Mouse (Mus musculus) ovary, adult 18-20 months (tissue): ENCODE measurements around the gene Rnf182.

ENCODE experiments used
- DNase-seq: peaks from one replicate; pipeline ENCODE4 v3.0.0; 2022; ENCODE audit warnings: low spot score, mixed read lengths

Rnf182 gene

DNA sequence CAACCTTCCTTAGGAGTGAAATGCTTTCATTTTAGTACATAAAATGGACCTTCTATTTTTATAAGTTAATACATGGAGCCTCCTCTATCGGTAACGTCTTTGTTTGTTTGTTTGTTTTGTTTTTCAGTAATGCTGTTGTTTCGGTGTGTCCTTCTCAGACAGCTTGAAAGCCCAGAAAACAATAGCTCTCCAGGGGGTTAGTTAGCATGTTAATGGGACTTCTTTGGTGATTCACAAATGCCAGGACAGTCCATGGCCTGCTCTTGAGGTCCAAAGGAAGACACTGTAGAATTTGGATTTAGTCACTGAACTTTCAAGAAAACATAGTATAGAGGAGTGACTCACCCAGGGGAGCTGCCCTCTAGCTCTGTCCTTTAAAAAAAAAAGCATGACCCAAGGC, 843 bp upstream of the Rnf182 start:
- DNase-seq: no peak

GRCm38 (mm10) chr13:43615194-43615576, 325 bp upstream of the Rnf182 start:
- DNase-seq: no peak

- DNase-seq: no peak
These were observed 1.0 kb downstream of the Rnf182 start for GRCm38 (mm10) chr13:43616551-43616950.

GRCm38 (mm10) chr13:43619550-43620175, 4.2 kb downstream of the Rnf182 start:
- no peak for DNase-seq

GRCm38 (mm10) chr13:43627922-43628321, 12.4 kb downstream of the Rnf182 start:
- no peak for DNase-seq

DNA sequence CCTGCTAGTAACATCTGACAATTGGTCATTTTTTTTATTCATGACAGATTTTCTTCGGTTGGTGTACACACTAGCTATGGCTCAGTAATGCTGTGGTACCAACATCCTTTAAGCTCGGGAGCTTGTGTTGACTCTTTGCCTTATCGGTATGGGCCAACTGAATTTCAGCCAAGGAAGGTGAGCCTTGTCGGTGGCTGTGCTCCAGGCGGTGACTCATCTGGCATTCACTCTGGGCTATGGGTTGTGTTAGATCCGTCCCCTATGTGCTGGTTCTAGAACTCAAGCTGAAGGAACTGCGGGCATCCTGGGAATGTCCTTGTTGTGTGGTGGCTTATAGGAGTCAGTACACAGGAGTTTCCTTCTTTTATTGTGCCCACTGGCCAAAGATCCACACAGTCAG, 14.3 kb downstream of the Rnf182 start:
- no peak for DNase-seq

- DNase-seq: no peak
These were observed 15.8 kb downstream of the Rnf182 start for GRCm38 (mm10) chr13:43631266-43631665.

DNA sequence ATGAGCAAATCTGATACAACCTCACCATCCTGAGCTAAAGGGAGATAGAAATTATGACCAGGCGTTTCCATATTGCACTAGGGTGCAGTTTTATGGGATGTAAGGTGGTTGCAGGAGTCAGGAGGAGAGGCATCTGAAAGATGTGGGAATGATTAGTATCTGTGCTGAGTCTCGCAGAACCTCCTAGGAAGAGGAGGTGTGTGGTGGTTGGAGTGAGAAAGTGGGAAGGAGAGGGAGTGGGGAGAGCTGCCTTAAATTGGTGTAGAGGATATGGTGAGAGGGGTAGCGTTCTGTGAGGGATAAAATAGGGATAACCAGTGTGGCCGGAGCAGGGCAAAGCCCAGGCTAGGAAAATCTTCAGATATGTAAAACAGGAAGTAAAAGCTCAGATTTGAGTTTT, 17.5 kb downstream of the Rnf182 start:
- no peak for DNase-seq

- no peak for DNase-seq
These were observed 22.2 kb downstream of the Rnf182 start for GRCm38 (mm10) chr13:43637720-43638119.

DNA sequence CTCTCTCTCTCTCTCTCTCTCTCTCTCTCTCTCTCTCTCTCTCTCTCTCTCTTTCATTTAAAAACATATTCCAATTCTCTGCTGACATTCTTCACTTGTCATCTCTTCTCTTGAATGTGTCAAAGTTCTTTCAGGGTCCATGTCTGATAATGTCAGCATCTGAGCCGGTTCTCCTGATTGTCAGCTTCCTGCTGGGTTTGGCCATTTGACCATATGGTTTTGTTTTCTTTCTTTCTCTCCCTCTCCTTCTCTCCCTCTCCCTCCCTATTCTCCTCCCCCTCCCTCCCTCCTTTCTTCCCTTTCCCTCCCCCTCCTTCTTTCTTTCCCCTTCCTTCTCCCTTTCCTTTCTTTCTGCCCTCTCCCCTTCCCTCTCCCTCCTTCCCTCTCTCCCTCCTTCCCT, 29.5 kb downstream of the Rnf182 start:
- no peak for DNase-seq

GRCm38 (mm10) chr13:43648556-43648955, 33.0 kb downstream of the Rnf182 start:
- DNase-seq: no peak

DNA sequence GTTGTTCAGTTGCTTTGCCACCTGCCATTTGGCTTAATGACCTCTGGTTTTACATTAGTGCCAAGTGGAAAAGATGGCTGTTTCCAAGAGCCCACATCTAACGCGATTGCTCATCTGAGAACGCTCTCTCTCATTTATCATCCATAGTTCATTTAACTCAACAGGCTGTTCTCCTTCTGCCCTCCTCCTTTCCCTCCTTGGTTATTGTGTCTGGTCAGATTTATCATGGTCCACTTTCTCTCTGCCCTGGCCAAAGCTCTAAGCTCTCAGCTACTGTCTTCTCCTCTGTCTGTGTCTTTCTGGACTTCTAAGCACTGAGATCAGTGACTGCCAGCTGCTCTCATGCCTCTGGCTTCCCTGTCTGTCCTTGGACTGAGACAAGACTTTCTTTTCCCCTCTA, 35.8 kb downstream of the Rnf182 start:
- DNase-seq: no peak

DNA sequence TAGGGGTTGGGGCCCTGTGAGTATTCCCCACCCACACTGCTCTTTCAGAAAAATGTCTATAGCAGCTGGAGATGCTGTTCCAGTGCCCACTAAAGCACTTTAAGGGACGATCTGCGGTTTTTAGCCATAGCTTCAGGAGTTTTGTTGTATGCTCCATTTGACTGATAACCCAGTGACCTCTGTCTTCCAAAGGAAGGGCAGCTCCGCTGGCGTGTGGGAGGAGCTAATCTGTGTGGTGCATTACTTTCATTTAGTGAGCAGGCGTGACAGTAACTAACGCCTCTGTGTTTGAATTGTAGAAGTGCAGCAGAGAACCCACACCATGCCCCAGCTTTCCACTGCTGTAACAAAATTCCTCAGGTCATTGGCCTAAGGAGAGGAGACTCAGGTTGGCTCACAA, 38.6 kb downstream of the Rnf182 start:
- no peak for DNase-seq

- no peak for DNase-seq
These were observed 47.7 kb downstream of the Rnf182 start for GRCm38 (mm10) chr13:43663225-43663624.

DNA sequence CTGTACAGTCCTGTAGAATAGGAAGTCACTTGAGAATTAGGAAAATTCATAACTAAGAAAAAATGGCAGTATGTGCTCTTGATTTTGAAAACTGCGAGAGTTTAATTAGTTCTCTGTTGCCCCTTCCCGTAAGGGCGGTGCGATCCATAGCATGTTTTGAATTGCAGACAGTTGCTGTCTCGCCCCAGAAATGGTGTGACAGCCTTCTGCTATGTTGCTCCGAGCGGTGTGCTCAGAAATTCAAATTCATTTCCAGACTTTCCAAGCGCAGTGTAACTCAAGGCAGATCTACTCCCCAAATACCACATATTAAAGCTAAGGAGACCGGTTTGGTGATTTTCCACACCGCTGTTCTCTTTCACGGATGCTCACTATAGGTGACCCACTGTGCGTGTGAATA, 50.6 kb downstream of the Rnf182 start:
- no peak for DNase-seq

- DNase-seq: no peak
These were observed 51.4 kb downstream of the Rnf182 start for GRCm38 (mm10) chr13:43666920-43667319.

DNA sequence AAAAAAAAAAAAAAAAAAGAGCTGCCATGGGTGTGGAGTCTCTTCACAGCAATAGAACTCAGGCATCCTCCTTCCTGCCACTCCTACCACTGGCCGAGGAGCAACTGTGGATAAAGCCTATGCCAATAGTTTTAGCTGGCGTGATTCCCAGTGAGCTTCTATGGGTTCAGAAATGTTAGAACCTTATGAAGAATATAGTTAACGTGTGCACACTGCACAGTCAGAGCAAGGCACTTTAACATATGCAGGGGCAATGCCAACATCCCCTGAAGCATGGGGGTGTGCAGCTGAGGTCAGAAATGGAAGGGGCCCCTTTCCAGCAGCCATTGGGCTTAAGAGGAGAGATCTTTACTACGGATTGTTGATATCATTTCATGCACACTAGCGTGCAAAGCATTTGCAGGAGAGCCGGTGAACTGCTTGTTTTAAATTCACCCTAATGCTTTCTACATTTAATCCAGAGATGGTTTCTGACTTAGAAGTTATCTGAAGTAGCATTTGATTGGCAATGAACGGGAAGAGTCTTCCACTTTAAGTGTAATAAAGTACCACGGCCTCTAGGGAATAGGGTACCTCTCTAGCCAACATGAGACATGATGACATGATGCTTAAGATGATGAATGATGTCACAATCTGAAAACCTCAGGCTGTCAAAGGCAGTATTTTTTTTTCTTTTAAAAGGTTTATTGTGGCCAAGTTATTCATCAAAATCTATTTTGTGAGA, 61.8 kb downstream of the Rnf182 start:
- no peak for DNase-seq

GRCm38 (mm10) chr13:43677883-43678244, 62.4 kb downstream of the Rnf182 start:
- DNase-seq: no peak

DNA sequence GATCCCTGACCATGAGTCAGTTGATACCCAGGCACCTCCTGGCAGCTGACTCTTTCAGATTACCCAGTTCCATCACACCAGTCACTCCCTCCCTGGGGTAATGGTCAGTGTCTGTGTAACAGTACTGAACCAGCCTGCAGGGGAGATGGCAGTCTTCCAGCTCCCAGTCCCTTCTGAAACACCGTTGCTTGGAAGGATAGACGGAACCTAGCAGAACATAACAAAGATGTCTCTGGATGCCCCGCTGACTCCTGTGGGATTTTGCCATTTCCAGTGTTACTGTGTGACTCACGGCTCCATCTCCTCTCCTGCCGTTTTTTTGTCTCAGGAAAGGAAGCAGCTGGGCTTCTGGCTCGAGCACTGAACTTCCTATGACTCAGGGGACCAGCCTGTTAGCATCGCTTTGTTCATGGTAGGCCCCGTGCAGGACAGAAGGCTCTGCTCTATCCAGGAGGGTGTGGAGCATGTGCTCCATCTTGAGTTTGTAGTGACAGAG, 69.0 kb downstream of the Rnf182 start:
- DNase-seq: no peak

GRCm38 (mm10) chr13:43688065-43688464, 72.6 kb downstream of the Rnf182 start:
- DNase-seq: no peak

DNA sequence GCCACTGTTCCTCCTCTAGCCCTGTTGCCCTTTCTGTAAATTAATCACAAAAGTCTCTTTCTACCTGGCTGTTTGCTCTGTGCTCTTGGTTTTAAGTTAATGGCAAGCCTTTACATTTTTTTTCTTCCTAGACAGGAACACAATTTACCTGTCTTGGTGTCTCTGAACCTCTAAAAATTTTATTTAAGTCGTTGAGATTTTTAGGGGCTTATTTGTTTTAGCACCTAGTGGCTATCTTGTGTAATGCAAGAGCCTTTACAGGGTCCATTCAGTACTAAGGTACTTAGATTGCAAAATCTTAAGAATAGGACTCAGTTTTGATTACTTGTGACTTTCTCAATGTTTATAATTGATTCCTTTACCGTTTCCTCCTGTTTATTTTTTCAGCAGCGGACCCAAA, 76.2 kb downstream of the Rnf182 start:
- DNase-seq: no peak

DNA sequence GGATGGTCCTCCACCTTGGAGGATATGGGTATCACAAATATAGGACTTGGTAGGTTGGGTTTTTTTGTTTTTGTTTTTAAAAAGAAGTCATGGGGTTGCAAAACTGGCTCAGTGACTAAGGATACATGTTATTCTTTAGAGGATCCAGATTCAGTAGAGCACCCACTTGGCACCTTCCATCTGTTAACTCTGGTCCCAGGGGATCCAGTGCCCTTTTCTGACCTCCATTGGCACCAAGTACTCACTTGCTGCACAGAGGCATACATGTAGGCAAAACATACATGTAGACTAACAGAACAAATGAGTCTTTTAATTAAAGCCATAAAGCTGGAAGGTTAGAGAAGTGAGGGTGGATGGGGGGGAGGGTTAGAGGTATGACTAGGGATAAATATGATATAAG, 80.0 kb downstream of the Rnf182 start:
- no peak for DNase-seq

- no peak for DNase-seq
These were observed 80.5 kb downstream of the Rnf182 start for GRCm38 (mm10) chr13:43696011-43696410.

DNA sequence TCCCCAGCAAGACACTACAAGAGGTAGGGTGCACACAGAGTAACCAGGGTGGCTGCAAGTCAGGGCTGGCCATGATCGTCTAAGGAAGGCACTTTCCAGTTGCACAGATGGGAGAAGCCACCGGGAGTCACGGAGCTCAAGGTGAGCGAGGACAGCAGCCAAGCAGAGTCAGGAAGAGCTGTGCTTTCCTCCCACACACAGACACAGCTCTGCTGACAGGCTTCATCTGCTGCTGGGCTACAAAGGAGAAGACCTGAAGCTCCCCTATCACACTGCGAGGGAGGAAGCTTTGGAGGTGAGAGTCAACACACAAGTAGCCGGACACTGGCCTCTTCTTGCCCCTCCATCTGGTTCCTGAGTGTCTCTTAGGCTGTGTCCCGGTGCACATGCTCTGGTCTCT, 83.0 kb downstream of the Rnf182 start:
- no peak for DNase-seq
